Mouse (Mus musculus): ENCODE results near the gene Plk1. TPM values are rescaled to one million over a fixed set of nuclear protein-coding genes. Genes with fewer than 3 reads are reported as not detected.

Gene Plk1
- polyA plus RNA-seq, 1 experiment, result 31.9 TPM

GRCm38 (mm10) chr7:122186043-122186442 is 26.8 kb downstream of the Plk1 start, which contains the start of gene Ern2:
Gene Ern2 (minus strand): TSS chr7:122186207.
- TF ChIP-seq POLR2A (IDR thresholded peaks at IDR 0.05; ENCODE audit: borderline replicate concordance, low read depth, low read length) (no peak), CTCF (IDR thresholded peaks at IDR 0.05; ENCODE audit: low read depth, low read length) (no peak)
- no peak within 1 kb of the TSS for H3K4me3 ChIP-seq (ENCODE audit: insufficient read depth, low read length)
- no peaks in the 10 kb centered on the region for H3K4me1 ChIP-seq (ENCODE audit: control insufficient read depth, insufficient read depth, low read length)
- H3K27ac ChIP-seq (ENCODE audit: insufficient read depth, low read depth, low read length), result no peak within 1 kb of the TSS

DNA sequence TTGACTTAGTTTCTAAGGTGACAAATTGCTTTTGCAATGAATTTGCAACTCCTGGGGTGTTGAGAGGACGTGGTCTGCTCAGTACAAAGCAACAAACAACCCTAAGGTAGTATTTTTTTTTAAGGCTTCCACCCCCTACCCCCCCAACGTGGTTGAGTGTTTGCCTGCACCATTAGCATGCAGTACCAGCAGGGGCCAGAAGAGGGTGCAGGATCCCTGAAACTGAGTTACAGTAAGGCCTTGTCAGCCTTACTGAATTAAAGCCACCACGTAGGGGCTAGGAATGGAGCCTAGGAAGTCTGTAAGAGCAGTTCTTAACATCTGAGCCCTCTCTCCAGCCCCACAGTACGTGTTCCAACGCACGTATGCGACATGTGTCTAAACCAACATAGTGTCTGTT is 30.2 kb downstream of the Plk1 start:
- no peaks in the 10 kb centered on the region for H3K4me1 ChIP-seq (ENCODE audit: control insufficient read depth, insufficient read depth, low read length)
- no peak overlapping the region for H3K27ac ChIP-seq (ENCODE audit: insufficient read depth, low read depth, low read length)
- H3K4me3 ChIP-seq (ENCODE audit: insufficient read depth, low read length), result no peak overlapping the region
- TF ChIP-seq POLR2A (IDR thresholded peaks at IDR 0.05; ENCODE audit: borderline replicate concordance, low read depth, low read length), result no peak
- peak; percentile 65 for TF ChIP-seq CTCF (IDR thresholded peaks at IDR 0.05; ENCODE audit: low read depth, low read length)

- Histone ChIP-seq H3K27ac (ENCODE audit: insufficient read depth, low read depth, low read length) (no peak overlapping the region), H3K4me1 (ENCODE audit: control insufficient read depth, insufficient read depth, low read length) (no peaks in the 10 kb centered on the region), H3K4me3 (ENCODE audit: insufficient read depth, low read length) (no peak overlapping the region)
- TF ChIP-seq POLR2A (IDR thresholded peaks at IDR 0.05; ENCODE audit: borderline replicate concordance, low read depth, low read length), result no peak
- no peak for TF ChIP-seq CTCF (IDR thresholded peaks at IDR 0.05; ENCODE audit: low read depth, low read length)
Observed at GRCm38 (mm10) chr7:122191097-122191496, 31.9 kb downstream of the Plk1 start.

DNA sequence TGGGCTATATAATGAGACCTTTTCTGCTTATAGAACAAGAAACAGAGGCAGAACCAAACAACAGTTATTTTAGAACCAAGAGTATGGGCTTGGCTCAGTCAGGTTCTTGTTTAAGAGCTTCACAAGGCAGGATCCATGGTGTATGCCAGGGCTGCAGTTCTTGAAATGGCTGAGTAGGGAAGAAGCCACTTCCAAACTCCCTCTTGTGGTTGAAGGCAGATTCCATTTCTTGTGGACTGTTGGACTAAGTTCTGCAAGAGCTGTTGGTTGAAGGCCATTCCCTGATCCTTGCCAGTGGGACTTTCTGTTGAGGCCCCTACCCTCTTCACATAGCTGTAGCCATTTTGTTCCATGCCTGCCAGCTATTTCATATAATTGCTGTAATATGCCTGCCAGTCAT is 34.7 kb downstream of the Plk1 start:
- no peak overlapping the region for H3K4me3 ChIP-seq (ENCODE audit: insufficient read depth, low read length)
- 0 out of 2 replicates have a peak, but pooled peaks cover 2% of the 10 kb centered on the region for H3K4me1 ChIP-seq (ENCODE audit: control insufficient read depth, insufficient read depth, low read length)
- H3K27ac ChIP-seq (ENCODE audit: insufficient read depth, low read depth, low read length), result no peak overlapping the region
- TF ChIP-seq POLR2A (IDR thresholded peaks at IDR 0.05; ENCODE audit: borderline replicate concordance, low read depth, low read length) (no peak), CTCF (IDR thresholded peaks at IDR 0.05; ENCODE audit: low read depth, low read length) (no peak)

DNA sequence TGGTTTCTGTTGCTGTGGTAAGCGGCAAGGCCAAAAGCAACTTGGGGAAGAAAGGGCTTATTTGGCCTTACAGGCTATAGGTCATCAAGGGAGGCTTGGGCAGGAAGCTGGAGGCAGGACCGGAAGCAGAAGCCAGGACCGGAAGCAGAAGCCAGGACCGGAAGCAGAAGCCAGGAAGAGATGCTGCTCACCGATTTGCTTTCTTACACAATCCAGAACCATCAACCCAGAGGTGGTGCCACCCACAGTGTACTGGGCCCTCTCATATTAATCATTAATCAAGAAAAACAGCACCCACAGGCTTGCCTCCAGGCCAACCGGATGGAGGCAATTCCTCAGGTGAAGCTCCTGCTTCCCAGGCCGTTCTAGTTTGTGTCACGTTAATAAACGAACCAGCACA is 37.5 kb downstream of the Plk1 start:
- no peak for TF ChIP-seq CTCF (IDR thresholded peaks at IDR 0.05; ENCODE audit: low read depth, low read length)
- TF ChIP-seq POLR2A (IDR thresholded peaks at IDR 0.05; ENCODE audit: borderline replicate concordance, low read depth, low read length), result no peak

GRCm38 (mm10) chr7:122197306-122197705 is 38.1 kb downstream of the Plk1 start:
- Histone ChIP-seq H3K27ac (ENCODE audit: insufficient read depth, low read depth, low read length) (no peak overlapping the region), H3K4me3 (ENCODE audit: insufficient read depth, low read length) (no peak overlapping the region), H3K4me1 (ENCODE audit: control insufficient read depth, insufficient read depth, low read length) (0 out of 2 replicates have a peak, but pooled peaks cover 2% of the 10 kb centered on the region)
- TF ChIP-seq POLR2A (IDR thresholded peaks at IDR 0.05; ENCODE audit: borderline replicate concordance, low read depth, low read length) (no peak), CTCF (IDR thresholded peaks at IDR 0.05; ENCODE audit: low read depth, low read length) (no peak)

More for the DNA sequence above, 37.5 kb downstream of the Plk1 start:
- Histone ChIP-seq H3K4me3 (ENCODE audit: insufficient read depth, low read length) (no peak overlapping the region), H3K27ac (ENCODE audit: insufficient read depth, low read depth, low read length) (no peak overlapping the region), H3K4me1 (ENCODE audit: control insufficient read depth, insufficient read depth, low read length) (0 out of 2 replicates have a peak, but pooled peaks cover 2% of the 10 kb centered on the region)

DNA sequence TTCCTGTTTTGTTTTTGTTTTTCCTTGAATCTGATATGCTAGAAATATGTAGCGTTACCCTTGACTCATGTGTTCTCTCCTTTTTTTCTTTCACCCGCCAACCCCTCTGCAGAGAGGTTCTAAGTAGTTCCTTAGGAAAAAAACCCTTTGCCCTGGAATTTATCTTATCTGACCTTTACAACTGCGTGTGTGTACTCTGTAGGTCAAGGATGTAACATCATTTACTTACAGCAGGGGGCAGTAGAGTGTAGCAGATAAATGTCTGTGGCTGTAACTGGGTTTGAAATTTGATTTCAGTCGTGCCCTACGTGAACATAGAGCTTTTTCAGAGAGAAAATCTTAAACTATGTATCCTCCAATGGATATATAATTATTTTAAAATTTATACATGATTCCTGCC is 40.1 kb downstream of the Plk1 start:
- no peak for TF ChIP-seq POLR2A (IDR thresholded peaks at IDR 0.05; ENCODE audit: borderline replicate concordance, low read depth, low read length)
- TF ChIP-seq CTCF (IDR thresholded peaks at IDR 0.05; ENCODE audit: low read depth, low read length), result no peak
- Histone ChIP-seq H3K4me3 (ENCODE audit: insufficient read depth, low read length) (no peak overlapping the region), H3K4me1 (ENCODE audit: control insufficient read depth, insufficient read depth, low read length) (0 out of 2 replicates have a peak, but pooled peaks cover 2% of the 10 kb centered on the region), H3K27ac (ENCODE audit: insufficient read depth, low read depth, low read length) (no peak overlapping the region)

DNA sequence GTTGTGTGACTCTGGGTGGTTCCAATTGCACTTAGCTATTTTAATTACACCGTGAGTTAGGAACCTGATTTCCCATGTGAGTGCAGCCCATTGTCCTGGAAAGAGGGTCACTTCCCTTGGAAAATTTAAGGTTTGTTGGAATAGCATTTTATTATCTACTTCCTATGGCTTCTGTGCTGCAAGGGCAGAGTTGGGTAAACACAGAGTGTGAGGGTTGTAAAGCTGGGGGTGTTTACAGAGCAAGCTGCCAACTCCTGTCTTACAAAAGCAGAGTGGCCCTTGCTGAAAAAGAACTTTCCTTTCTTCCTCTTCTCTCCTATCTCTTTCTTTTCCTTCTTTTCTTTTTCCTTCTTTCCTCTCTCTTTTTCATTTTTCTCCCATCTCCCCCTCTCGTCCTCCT is 44.7 kb downstream of the Plk1 start:
- Histone ChIP-seq H3K27ac (ENCODE audit: insufficient read depth, low read depth, low read length) (no peak overlapping the region), H3K4me1 (ENCODE audit: control insufficient read depth, insufficient read depth, low read length) (peaks cover 13% of the 10 kb centered on the region), H3K4me3 (ENCODE audit: insufficient read depth, low read length) (no peak overlapping the region)
- TF ChIP-seq CTCF (IDR thresholded peaks at IDR 0.05; ENCODE audit: low read depth, low read length) (no peak), POLR2A (IDR thresholded peaks at IDR 0.05; ENCODE audit: borderline replicate concordance, low read depth, low read length) (no peak)

- peaks cover 13% of the 10 kb centered on the region for H3K4me1 ChIP-seq (ENCODE audit: control insufficient read depth, insufficient read depth, low read length)
- TF ChIP-seq CTCF (IDR thresholded peaks at IDR 0.05; ENCODE audit: low read depth, low read length) (no peak), POLR2A (IDR thresholded peaks at IDR 0.05; ENCODE audit: borderline replicate concordance, low read depth, low read length) (no peak)
- no peak overlapping the region for H3K4me3 ChIP-seq (ENCODE audit: insufficient read depth, low read length)
- H3K27ac ChIP-seq (ENCODE audit: insufficient read depth, low read depth, low read length), result peak overlapping the region; percentile 44; the same call in 1 of the 2 replicates
Observed at GRCm38 (mm10) chr7:122206121-122206520, 46.9 kb downstream of the Plk1 start.

- no peak overlapping the region for H3K4me3 ChIP-seq (ENCODE audit: insufficient read depth, low read length)
- peaks cover 13% of the 10 kb centered on the region for H3K4me1 ChIP-seq (ENCODE audit: control insufficient read depth, insufficient read depth, low read length)
- H3K27ac ChIP-seq (ENCODE audit: insufficient read depth, low read depth, low read length), result no peak overlapping the region
- no peak for TF ChIP-seq CTCF (IDR thresholded peaks at IDR 0.05; ENCODE audit: low read depth, low read length)
- TF ChIP-seq POLR2A (IDR thresholded peaks at IDR 0.05; ENCODE audit: borderline replicate concordance, low read depth, low read length), result no peak
Observed at GRCm38 (mm10) chr7:122208276-122209021, 49.2 kb downstream of the Plk1 start.
